Mouse (Mus musculus) limb, embryonic 15.5 days (tissue): ENCODE data around the gene Dlg2. TPM values are rescaled to one million over a fixed set of nuclear protein-coding genes. Genes with fewer than 3 reads are reported as not detected.

Source experiments
- ATAC-seq: fragments of 200-750 bp; cut with Nextera tagmentation; 2 replicates; pipeline ENCODE4 v1.8.0; 2017; ENCODE audit warnings: low read depth, moderate TSS enrichment; ENCODE audit not compliant: insufficient number of reproducible peaks, low FRiP score, low TSS enrichment
- H3K27ac ChIP-seq: fragments of 300-500 bp; sonication (generic); 2 replicates; pipeline ENCODE4 v1.5.1; 2015; ENCODE audit warnings: moderate library complexity, mild to moderate bottlenecking, inconsistent platforms
- H3K27me3 ChIP-seq: fragments of 300-500 bp; sonication (generic); 2 replicates; pipeline ENCODE4 v1.6.1; 2015; ENCODE audit warnings: inconsistent platforms
- H3K36me3 ChIP-seq: fragments of 300-500 bp; sonication (generic); 2 replicates; pipeline ENCODE4 v1.6.1; 2015; ENCODE audit warnings: inconsistent platforms
- H3K4me1 ChIP-seq: fragments of 300-500 bp; sonication (generic); 2 replicates; pipeline ENCODE4 v1.6.1; 2015; ENCODE audit warnings: inconsistent platforms
- H3K4me2 ChIP-seq: fragments of 300-500 bp; sonication (generic); 2 replicates; pipeline ENCODE4 v1.6.1; 2015; ENCODE audit warnings: mild to moderate bottlenecking, inconsistent platforms
- H3K4me3 ChIP-seq: fragments of 300-500 bp; sonication (generic); 2 replicates; pipeline ENCODE4 v1.5.1; 2015; ENCODE audit warnings: mild to moderate bottlenecking, inconsistent platforms
- H3K9ac ChIP-seq: fragments of 300-500 bp; sonication (generic); 2 replicates; pipeline ENCODE4 v1.6.1; 2015; ENCODE audit warnings: inconsistent platforms
- H3K9me3 ChIP-seq: fragments of 300-500 bp; sonication (generic); 2 replicates; pipeline ENCODE4 v1.6.1; 2016; ENCODE audit warnings: inconsistent platforms
- WGBS: fragments of 180-500 bp; shearing (Covaris S2); methylation state at CpG from one replicate; pipeline ENCODE4 v1.1.7; 2015; 5-methylcytosine and 5-hydroxymethylcytosine counted together
- polyA plus RNA-seq: library from polyadenylated mRNA; unstranded; fragments of >200 nt; fragmentation: Nextera tagmentation; extraction: Ambion mirVana; gene quantifications from 2 replicates; pipeline ENCODE4 v1.2.1, GENCODE M21; 2015

Gene Dlg2
- polyA plus RNA-seq, 1 experiment from 2014 or later, result 7.6 TPM

DNA sequence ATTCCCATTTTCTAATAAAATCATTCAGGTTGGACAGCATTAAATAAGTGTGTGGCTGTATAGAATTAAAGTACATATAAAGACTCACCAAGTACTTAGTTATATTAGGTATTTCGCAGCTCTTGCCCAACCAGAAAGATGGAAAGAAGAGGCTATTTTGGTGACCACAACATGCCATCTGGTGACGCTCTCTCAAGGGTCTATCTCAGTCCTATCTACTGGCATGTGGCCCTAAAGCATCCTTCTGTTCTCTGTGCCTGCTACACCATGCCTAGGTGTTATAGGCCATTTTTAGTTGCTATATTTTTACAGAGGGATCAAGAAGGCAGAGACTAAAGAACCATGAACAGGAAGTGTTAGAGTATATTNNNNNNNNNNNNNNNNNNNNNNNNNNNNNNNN, 1629.5 kb downstream of the Dlg2 start:
- Histone ChIP-seq H3K4me1 (no peaks in the 10 kb centered on the region), H3K36me3 (no peaks in the 10 kb centered on the region), H3K27ac (no peak overlapping the region), H3K9me3 (no peaks in the 10 kb centered on the region), H3K9ac (no peak overlapping the region), H3K4me2 (no peak overlapping the region), H3K4me3 (no peak overlapping the region), H3K27me3 (no peaks in the 10 kb centered on the region; the same call in 1 of the 2 replicates)
- no peak for ATAC-seq
- WGBS, result 89% methylated on average over 2 of the region's 2 CpGs

DNA sequence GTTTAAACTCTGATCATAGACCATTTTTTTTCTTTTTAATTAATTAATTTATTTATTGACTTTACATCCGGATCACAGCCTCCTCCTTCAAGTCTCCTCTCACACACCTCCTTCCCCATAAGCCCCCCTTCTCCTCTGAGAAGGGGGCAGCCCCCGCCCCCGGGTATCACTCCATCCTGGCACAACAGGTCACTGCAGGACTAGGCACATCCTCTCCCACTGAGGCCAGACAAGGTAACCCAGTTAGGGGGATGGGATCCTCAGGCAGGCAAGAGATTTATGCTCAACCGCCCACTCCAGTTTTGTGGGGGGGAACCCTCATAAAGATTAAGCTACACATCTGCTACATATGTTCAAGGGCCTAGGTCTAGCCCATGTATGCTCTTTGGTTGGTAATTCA, 1636.6 kb downstream of the Dlg2 start:
- Histone ChIP-seq H3K9me3 (no peaks in the 10 kb centered on the region), H3K27me3 (no peaks in the 10 kb centered on the region), H3K36me3 (no peaks in the 10 kb centered on the region), H3K4me3 (no peak overlapping the region), H3K4me2 (no peak overlapping the region), H3K4me1 (no peaks in the 10 kb centered on the region), H3K27ac (no peak overlapping the region), H3K9ac (no peak overlapping the region)
- ATAC-seq, result no peak
- 76% methylated on average over 4 of the region's 4 CpGs for WGBS

DNA sequence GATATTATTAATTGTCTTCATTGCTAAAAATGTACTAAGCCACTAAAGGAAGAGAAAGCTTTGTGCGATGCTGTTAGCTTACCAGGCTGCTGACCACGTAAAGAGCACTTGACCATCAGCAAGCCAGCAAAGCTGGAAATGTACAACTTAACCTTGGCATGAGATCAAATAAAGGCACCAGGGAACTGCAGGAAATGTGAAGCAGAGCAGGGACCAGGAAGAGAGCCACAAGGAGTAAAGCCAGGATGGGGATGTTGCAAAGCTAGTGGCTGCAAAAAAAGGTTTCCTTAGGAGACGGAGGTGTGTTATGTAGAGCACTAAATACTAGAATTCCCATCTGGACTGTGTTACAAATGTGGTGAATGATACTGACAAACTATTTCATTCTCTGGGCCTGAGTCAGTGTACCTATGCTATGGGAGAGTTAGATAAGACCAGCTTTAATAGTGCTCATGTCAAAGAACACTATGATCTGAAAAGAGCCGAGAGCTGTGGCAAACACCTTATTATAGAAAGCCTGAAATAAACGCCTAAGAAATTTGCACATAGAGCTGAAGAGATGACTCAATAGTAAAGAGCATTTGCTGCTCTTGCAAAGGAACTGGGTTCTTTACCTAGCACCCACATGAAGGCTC, 1638.9 kb downstream of the Dlg2 start:
- Histone ChIP-seq H3K4me3 (no peak overlapping the region), H3K27ac (no peak overlapping the region), H3K9me3 (no peaks in the 10 kb centered on the region), H3K9ac (no peak overlapping the region), H3K4me1 (no peaks in the 10 kb centered on the region), H3K36me3 (no peaks in the 10 kb centered on the region), H3K27me3 (no peaks in the 10 kb centered on the region), H3K4me2 (no peak overlapping the region)
- WGBS, result 81% methylated on average over 5 of the region's 5 CpGs
- no peak for ATAC-seq

DNA sequence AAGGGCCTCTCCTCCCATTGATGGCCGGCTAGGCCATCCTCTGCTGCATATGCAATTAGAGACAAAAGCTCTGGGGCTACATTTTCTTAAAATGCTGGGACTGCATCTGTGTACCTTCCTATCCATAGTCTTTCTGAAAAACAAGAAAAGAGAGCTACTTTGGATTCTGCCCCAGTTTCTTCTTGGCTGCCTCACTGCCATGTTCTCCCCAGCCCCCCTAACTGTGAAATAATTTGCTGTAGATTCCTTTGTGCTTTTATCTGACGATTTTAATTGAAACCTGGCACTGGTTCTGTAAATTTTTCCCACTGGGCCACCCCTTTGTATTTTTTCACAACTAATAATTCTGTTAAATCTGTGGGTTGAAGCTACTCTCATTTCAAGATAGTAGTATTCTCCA, 1646.8 kb downstream of the Dlg2 start:
- no peak overlapping the region for H3K9ac ChIP-seq
- H3K4me1 ChIP-seq, result peaks cover 8% of the 10 kb centered on the region
- no peaks in the 10 kb centered on the region for H3K9me3 ChIP-seq
- no peak overlapping the region for H3K4me2 ChIP-seq
- H3K4me3 ChIP-seq, result no peak overlapping the region
- 47% methylated on average over 2 of the region's 2 CpGs for WGBS
- no peaks in the 10 kb centered on the region for H3K36me3 ChIP-seq
- no peak overlapping the region for H3K27ac ChIP-seq
- no peak for ATAC-seq
- H3K27me3 ChIP-seq, result no peaks in the 10 kb centered on the region

DNA sequence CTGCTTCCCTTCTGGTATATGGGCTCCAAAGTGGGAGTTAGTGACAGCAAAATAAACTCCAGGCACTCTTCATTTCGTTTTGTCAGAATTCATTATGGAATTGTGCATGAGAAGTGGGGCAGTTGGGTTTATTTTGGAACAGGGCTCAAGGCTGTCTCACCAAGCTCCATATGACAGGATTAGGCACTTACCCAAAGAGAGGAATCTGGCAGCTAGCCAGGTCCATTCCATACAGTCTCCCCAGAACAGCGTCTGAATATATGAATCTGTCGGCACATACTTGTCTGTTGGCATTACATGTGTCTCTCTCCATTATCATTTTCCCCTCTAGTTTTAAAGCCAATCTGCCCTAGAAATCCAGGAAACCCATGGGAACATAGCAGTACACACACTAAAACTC, 1649.4 kb downstream of the Dlg2 start:
- ATAC-seq, result no peak
- Histone ChIP-seq H3K36me3 (no peaks in the 10 kb centered on the region), H3K4me3 (no peak overlapping the region), H3K4me2 (no peak overlapping the region), H3K9ac (no peak overlapping the region), H3K4me1 (peaks cover 8% of the 10 kb centered on the region), H3K27me3 (no peaks in the 10 kb centered on the region), H3K27ac (no peak overlapping the region), H3K9me3 (no peaks in the 10 kb centered on the region)
- WGBS, result 20% methylated on average over 3 of the region's 3 CpGs

DNA sequence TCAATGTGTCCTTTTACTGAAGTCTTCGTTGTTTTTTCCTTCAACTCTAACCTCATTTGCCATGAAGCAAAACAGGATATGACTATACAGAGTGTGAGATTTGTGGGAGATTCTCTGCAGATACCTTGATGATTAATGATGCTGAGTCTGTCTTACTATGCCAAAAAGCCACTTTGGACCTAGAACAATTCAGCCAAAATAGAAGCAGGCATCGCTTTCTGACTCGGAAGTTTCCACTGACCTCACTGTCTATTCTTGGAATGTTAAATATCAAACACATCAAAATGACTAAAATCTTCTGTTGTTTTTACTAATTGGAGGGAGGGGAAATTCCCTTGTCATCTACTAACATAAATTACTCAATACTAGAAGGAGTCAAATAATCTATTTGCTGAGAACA, 1657.8 kb downstream of the Dlg2 start:
- H3K27ac ChIP-seq, result no peak overlapping the region
- ATAC-seq, result no peak
- WGBS, result 74% methylated on average over 3 of the region's 3 CpGs
- H3K27me3 ChIP-seq, result no peaks in the 10 kb centered on the region
- no peaks in the 10 kb centered on the region for H3K4me1 ChIP-seq
- H3K4me3 ChIP-seq, result no peak overlapping the region
- H3K9me3 ChIP-seq, result no peaks in the 10 kb centered on the region
- H3K9ac ChIP-seq, result no peak overlapping the region
- no peak overlapping the region for H3K4me2 ChIP-seq
- H3K36me3 ChIP-seq, result no peaks in the 10 kb centered on the region

DNA sequence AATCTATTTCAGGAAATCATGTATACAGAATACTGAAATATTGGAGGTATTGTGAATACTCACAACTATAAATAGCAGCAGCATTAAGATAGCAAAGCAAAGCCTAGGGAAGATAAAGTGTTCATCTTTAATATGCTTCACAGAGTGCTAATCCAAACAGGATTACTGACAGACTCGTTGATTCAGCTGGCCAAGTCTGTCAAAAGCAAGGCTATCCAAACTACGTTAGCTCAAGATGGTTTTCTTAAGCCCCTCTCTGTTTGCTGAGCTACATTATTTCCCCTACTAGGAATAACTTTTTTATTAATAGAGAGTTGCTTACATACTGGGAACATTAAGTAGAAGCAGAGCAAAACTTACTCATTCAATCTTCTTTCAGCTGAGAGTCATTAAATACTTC, 1659.2 kb downstream of the Dlg2 start:
- H3K4me1 ChIP-seq, result no peaks in the 10 kb centered on the region
- no peaks in the 10 kb centered on the region for H3K9me3 ChIP-seq
- no peak overlapping the region for H3K4me3 ChIP-seq
- H3K9ac ChIP-seq, result no peak overlapping the region
- ATAC-seq, result no peak
- no peaks in the 10 kb centered on the region for H3K36me3 ChIP-seq
- H3K27me3 ChIP-seq, result no peaks in the 10 kb centered on the region
- no peak overlapping the region for H3K27ac ChIP-seq
- 38% methylated on average over 2 of the region's 2 CpGs for WGBS
- H3K4me2 ChIP-seq, result no peak overlapping the region

DNA sequence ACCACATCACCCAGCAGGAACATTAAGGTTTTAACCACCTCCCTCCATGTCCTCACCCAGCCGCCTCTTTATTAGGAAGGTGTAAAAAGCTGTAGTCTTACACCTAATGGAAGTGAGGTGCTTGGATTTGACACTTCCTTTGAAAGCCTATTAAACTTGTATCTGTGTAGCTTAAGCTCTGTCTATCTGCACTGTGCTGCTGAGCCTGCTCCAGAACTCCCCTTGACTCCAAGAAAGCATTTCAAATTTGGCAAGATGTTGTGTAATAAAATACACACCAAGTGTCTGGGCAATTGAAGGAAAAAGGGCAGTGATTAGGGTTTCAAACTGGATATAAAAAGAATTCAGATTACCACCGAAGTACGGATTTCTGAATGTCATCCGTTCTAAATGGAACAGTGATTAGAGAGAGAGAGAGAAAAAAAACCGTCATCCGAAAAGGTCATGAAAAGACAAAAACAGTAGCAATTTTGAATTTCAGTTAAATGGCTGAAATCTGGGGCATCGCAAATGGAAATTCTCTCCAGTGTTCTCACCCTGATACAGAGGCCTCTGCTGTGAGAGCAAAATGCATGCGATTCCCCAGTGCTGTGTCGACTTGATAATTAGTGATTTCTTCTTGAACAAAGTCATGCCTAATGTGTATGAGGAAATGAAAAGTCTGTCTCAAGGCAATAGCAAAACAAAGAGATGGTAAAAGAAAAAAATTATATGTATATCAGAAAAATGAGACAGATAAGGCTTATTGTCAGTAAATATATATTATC, 1663.8 kb downstream of the Dlg2 start:
- no peak overlapping the region for H3K4me3 ChIP-seq
- WGBS, result 74% methylated on average over 9 of the region's 9 CpGs
- no peak for ATAC-seq

DNA sequence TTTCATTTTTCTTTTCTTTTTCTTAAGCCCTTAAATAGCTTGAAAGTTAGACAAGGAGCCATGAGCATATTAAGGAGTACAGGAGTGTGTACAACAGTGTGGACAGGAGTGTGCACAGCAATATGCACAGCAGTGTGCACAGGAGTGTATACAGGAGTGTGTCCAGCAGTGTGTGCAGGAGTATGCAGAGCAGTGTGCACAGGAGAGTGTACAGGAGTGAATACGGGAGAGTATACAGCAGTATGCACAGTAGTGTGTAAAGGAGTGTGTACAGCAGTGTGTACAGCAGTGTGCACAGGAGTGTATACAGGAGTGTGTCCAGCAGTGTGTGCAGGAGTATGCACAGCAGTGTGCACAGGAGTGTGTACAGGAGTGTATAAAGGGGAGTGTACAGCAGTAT, 1671.0 kb downstream of the Dlg2 start:
- Histone ChIP-seq H3K4me3 (no peak overlapping the region), H3K4me2 (no peak overlapping the region), H3K27me3 (no peaks in the 10 kb centered on the region), H3K27ac (no peak overlapping the region), H3K36me3 (no peaks in the 10 kb centered on the region), H3K9ac (no peak overlapping the region), H3K4me1 (no peaks in the 10 kb centered on the region), H3K9me3 (no peaks in the 10 kb centered on the region)
- 100% methylated on average over 1 of the region's 1 CpGs for WGBS
- ATAC-seq, result no peak

More for the DNA sequence above, 1663.8 kb downstream of the Dlg2 start:
- no peak overlapping the region for H3K9ac ChIP-seq
- H3K27me3 ChIP-seq, result no peaks in the 10 kb centered on the region
- no peak overlapping the region for H3K27ac ChIP-seq
- no peaks in the 10 kb centered on the region for H3K36me3 ChIP-seq
- H3K4me1 ChIP-seq, result no peaks in the 10 kb centered on the region
- no peak overlapping the region for H3K4me2 ChIP-seq
- H3K9me3 ChIP-seq, result no peaks in the 10 kb centered on the region

DNA sequence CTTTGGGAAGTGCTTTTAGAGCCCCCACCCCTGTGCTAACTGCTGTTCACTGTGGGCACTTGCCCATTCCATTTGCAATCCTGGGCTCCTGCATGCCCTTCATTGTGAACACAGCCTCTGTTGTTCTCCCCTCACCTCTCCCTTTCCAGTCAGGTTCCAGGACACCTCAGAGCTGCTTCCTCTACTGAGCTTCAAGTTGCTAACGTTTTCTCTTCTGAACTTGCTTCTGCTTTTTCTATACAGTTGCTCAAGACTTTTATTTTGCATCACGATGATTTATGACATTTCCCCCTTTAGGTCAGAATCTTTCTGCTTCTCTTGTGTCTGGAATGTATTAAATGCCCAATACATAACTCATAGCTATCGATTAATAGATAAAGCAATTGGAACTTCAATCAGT, 1674.3 kb downstream of the Dlg2 start:
- H3K4me2 ChIP-seq, result no peak overlapping the region
- no peaks in the 10 kb centered on the region for H3K9me3 ChIP-seq
- H3K4me3 ChIP-seq, result no peak overlapping the region
- H3K27me3 ChIP-seq, result no peaks in the 10 kb centered on the region
- no peak for ATAC-seq
- no peaks in the 10 kb centered on the region for H3K4me1 ChIP-seq
- H3K27ac ChIP-seq, result no peak overlapping the region
- no peak overlapping the region for H3K9ac ChIP-seq
- H3K36me3 ChIP-seq, result no peaks in the 10 kb centered on the region
- 59% methylated on average over 3 of the region's 3 CpGs for WGBS

DNA sequence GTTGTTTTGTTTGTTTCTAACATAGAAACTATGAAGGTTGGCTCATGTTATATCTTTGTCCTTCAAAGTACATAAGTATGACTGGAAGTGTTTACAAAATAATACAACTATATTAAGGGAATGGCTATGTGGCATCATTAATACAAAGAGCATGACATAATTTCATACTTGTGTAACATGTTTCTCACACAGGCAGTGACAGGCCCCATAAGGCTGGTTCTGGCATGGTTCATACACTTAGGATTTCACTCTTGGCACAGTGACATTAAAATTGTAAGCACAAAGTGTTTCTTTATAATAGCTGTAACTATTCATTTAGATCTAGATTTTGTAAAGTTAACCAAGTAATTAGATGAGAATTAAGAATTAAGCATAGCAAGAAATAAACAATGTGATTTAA, 1678.1 kb downstream of the Dlg2 start:
- Histone ChIP-seq H3K4me3 (no peak overlapping the region), H3K4me2 (no peak overlapping the region), H3K36me3 (no peaks in the 10 kb centered on the region), H3K9ac (no peak overlapping the region), H3K27ac (no peak overlapping the region), H3K9me3 (no peaks in the 10 kb centered on the region), H3K27me3 (no peaks in the 10 kb centered on the region), H3K4me1 (no peaks in the 10 kb centered on the region)
- ATAC-seq, result no peak

DNA sequence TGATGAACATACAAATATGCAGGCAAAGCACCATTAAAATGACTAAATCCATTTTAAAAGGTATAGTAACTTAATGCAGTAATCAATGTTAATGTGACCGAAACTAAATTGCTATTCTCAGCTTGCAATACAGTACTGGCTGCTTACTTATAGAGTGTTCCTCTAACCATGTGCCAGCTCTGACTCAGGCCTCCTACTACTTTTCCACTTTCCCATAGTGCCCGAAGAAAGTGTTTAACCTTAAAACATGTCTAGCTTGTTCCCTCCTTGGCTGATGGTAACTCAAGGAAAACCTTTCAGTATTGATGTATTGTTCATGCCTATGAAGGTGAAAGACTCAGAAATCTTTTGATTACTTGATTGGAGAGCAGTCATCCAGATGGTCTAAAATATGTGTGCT, 1686.7 kb downstream of the Dlg2 start:
- no peak overlapping the region for H3K27ac ChIP-seq
- 86% methylated on average over 2 of the region's 2 CpGs for WGBS
- no peaks in the 10 kb centered on the region for H3K9me3 ChIP-seq
- H3K27me3 ChIP-seq, result no peaks in the 10 kb centered on the region
- no peak overlapping the region for H3K9ac ChIP-seq
- H3K36me3 ChIP-seq, result no peaks in the 10 kb centered on the region
- no peaks in the 10 kb centered on the region for H3K4me1 ChIP-seq
- no peak for ATAC-seq
- H3K4me2 ChIP-seq, result no peak overlapping the region
- no peak overlapping the region for H3K4me3 ChIP-seq
